Mouse (Mus musculus) embryonic stem cell, embryonic (primary cell): ENCODE data around the gene Gm49721.
"Not testable (repeated sequence)": the region's sequence is repeated elsewhere in the genome, so short reads cannot be mapped to it uniquely, and the experiment has no call there.

Experiments
- CTCF ChIA-PET, 4 experiments: fragments of 300-600 bp in 2 of 4; fragments of 350-600 bp in 2 of 4; sonication (Branson Sonifier 250); formaldehyde crosslinking; loops; one replicate each; lab custom pipeline; 2022; ENCODE audit warnings: inconsistent platforms in 2 of 4; lab: Charles Lee
- POLR2A ChIA-PET, 4 experiments: fragments of 300-600 bp in 2 of 4; fragments of 350-600 bp in 2 of 4; sonication (Branson Sonifier 250); formaldehyde crosslinking; loops; one replicate each; lab custom pipeline; 2022; ENCODE audit warnings: antibody characterized with exemption in 4 of 4, inconsistent platforms in 1 of 4; lab: Charles Lee

The Gm49721 gene

DNA sequence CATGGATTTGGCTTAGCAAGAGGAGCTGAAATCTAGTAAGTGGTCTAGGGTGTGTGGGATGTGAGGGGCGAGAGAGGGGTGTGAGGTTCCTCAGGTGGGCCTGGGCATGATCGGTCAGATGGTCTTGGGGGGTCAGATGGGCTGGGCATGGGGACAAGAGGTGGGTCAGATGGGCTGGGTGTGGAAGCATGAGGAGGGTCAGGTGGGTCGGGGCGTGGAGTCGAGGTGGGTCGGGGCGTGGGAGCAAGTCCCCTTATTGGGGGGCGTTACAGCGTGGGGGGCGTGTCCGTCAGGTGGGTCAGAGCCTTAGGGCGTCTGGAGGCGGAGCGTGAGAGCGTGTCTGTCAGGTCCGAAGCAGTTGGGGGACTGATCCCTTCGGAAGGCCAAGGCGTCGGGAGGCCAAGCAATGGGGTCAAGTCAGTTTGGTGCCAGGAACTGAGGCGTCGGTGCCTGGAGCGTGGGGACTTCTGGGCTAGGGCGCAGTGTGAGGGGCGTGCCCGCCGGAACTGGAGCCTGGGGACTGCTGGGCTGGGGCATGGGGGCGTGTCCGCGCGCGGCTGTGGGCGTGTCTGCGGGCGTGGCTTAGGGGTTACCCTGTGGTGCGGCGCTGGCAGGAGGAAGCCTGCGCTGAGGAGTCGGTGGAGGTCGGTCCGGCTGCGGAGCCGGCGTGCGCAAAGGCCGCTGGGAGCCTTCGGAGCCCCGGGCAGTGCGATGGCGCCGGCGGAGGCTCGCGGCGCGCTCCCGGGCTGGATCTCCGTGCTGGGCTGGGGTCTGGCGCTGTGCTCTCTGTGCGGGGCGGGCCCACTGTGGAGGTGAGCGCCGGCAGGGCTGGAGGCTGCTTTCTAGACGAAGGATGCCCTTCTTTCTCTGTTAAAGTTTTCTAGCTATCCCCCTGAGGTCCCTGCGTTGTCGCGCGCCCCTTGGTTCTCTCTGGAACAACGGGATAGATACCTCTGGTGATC is at the start of gene Gm49721:
Gene Gm49721, plus strand, starts transcription at position 618 of the 962 bp plus-strand sequence.
- POLR2A ChIA-PET: interaction anchor here in 2 of 4 experiments (0.6 to 0.7 kb wide), 3 partner anchors 227 to 1301 kb away, joined by 3 to 4 read pairs (median 3); no protein-coding TSS in a partner anchor
- CTCF ChIA-PET: not testable (repeated sequence)

DNA sequence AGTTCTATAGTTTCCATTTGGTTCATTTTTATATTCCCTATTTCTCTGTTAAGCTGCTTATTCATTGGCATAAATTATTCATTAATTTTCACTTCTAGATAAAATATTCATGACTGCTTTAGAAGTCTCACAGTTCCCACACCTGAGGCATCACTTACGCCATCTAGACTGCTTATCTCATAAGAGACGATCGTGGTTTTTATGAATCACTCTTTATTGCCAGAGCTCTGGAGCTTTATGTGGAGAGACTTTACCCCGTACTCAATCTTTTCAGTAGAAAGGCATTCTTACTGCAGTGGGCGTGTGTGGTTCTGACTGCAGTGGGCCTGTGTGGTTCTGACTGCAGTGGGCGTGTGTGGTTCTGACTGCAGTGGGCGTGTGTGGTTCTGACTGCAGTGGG is 47.1 kb upstream of the Gm49721 start:
- POLR2A ChIA-PET, CTCF ChIA-PET: not testable (repeated sequence)

- POLR2A ChIA-PET, CTCF ChIA-PET: not testable (repeated sequence)
Observed at GRCm38 (mm10) chr17:6942560-6942959, 36.1 kb upstream of the Gm49721 start.

DNA sequence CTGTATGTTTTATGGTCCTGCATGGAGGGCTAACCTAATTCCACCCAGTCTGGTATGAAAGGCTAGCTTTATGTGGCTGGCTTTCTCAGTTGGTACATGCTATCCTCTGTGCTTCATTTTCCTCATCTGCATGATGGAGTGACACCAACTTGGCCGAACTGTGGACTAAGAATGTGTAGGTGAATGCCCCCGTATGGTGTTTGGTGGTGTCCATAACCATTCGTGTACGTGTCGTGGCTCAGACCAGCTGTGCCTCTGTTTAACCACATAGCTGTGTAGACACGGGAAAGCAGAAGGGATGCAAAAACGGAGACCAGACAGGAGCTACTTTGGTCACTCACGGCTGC is 31.1 kb upstream of the Gm49721 start:
- POLR2A ChIA-PET: interaction anchor here in 1 of 4 experiments (0.8 kb wide), 1 partner anchor 999 kb away, joined by 4 read pairs; no protein-coding TSS in a partner anchor
- CTCF ChIA-PET: not testable (repeated sequence)

- POLR2A ChIA-PET: interaction anchor here in 1 of 4 experiments (0.8 kb wide), 1 partner anchor 998 kb away, joined by 4 read pairs; no protein-coding TSS in a partner anchor
- CTCF ChIA-PET: not testable (repeated sequence)
Observed at GRCm38 (mm10) chr17:6947984-6948768, 30.5 kb upstream of the Gm49721 start, which contains the start of gene Rsph3b. Rsph3b (minus strand) TSS chr17:6948682.

DNA sequence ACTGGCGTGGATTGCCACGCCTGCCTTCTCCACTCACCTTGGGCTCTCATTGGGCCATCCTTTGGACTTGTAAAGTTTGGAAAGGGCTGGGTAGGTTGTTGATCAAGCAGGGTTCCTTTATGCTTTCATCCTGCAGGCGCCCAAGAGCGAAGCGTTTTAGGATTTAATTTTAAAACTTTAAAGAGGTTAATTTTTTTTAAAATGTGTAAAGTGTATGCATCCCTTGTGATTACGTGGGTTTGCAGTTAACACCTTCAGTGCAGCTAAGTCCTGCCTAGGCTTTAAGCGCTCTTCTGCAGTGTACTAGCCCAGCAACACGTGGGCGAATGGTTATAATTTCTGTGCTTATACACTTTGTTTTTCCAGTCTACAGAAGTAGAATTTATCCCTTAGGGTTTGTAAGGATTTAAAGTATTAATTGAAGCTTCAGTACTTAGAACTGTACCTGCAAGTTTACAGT is 29.9 kb upstream of the Gm49721 start:
- POLR2A ChIA-PET: interaction anchor here in 1 of 4 experiments (0.6 kb wide), 1 partner anchor 996 kb away, joined by 4 read pairs; no protein-coding TSS in a partner anchor
- CTCF ChIA-PET: not testable (repeated sequence)

DNA sequence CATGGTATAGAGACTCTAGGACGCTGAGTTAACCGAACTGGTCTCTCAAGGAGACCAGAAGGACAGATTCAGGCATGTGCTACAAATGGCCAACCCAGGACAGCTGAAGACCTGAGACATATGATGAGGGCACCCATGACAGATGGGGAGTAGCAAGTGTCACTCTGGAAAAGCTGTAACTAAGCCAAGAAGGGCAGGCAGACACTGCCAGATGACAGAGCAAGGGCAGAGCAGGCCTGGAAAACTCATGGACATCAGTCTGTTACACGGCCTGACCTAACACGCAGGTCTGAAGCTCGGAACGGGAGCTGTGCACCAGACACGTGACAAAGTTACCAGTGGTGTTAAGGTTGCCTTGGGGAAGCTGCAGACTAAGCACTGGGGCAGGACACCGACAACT is 19.8 kb upstream of the Gm49721 start:
- POLR2A ChIA-PET, CTCF ChIA-PET: not testable (repeated sequence)

- CTCF ChIA-PET, POLR2A ChIA-PET: not testable (repeated sequence)
Observed at GRCm38 (mm10) chr17:6959543-6960259, 19.0 kb upstream of the Gm49721 start.

GRCm38 (mm10) chr17:6960349-6960748 is 18.4 kb upstream of the Gm49721 start:
- POLR2A ChIA-PET, CTCF ChIA-PET: not testable (repeated sequence)

- POLR2A ChIA-PET, CTCF ChIA-PET: not testable (repeated sequence)
Observed at GRCm38 (mm10) chr17:6960776-6961175, 17.9 kb upstream of the Gm49721 start, which contains the start of gene Tagap1. Tagap1 (minus strand) TSS chr17:6961156.

- CTCF ChIA-PET, POLR2A ChIA-PET: not testable (repeated sequence)
Observed at GRCm38 (mm10) chr17:6961181-6962000, 17.3 kb upstream of the Gm49721 start.

DNA sequence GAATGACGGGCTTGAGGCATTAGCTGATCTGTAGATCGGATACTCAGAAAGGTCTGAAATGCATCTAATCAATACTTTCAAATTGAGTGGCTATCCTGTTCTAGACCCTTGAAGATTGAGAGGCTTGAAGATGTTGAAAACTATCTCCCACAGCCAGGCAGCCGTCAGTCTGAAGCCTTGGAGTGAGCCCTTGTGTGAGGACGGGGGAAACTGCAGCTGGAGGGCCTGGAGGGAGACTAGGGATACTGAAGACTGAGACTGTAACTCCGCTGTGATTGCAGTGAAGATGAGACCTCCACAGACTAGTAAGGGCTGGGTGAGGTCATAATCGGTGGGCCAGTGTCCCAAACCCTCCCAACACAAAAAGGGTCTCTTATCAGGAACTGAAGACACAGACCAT is 16.4 kb upstream of the Gm49721 start:
- CTCF ChIA-PET: not testable (repeated sequence)
- POLR2A ChIA-PET: interaction anchor here in 1 of 4 experiments (1.3 kb wide), 1 partner anchor 1201 kb away, joined by 4 read pairs; no protein-coding TSS in a partner anchor

- POLR2A ChIA-PET: interaction anchor here in 1 of 4 experiments (1.3 kb wide), 1 partner anchor 1200 kb away, joined by 4 read pairs; no protein-coding TSS in a partner anchor
- CTCF ChIA-PET: not testable (repeated sequence)
Observed at GRCm38 (mm10) chr17:6962936-6963335, 15.8 kb upstream of the Gm49721 start.

GRCm38 (mm10) chr17:6965364-6965763 is 13.3 kb upstream of the Gm49721 start:
- POLR2A ChIA-PET, CTCF ChIA-PET: not testable (repeated sequence)

DNA sequence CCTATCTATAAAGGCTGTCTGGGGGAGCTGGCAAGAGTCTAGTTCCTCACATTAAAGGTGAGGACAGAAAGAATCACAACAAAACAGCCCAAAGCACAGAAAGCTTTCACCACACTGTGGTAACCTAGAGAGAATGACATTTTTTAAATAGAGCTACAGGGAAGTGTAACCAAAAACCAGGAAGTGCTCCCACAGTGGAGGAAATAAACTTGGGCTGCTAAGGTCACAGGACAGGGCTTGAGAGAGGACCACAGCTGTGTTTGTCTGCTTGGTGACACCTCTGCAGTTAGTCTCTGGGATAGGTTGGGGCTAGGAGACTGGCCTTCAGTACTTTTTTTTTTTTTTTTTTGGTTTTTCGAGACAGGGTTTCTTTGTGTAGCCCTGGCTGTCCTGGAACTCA is 11.0 kb upstream of the Gm49721 start:
- CTCF ChIA-PET, POLR2A ChIA-PET: not testable (repeated sequence)

GRCm38 (mm10) chr17:6970334-6970733 is 8.4 kb upstream of the Gm49721 start, which contains the start of gene Rnaset2b:
Rnaset2b (plus strand) TSS chr17:6970634.
- POLR2A ChIA-PET, CTCF ChIA-PET: not testable (repeated sequence)

GRCm38 (mm10) chr17:6971238-6971637 is 7.5 kb upstream of the Gm49721 start:
- POLR2A ChIA-PET, CTCF ChIA-PET: not testable (repeated sequence)

DNA sequence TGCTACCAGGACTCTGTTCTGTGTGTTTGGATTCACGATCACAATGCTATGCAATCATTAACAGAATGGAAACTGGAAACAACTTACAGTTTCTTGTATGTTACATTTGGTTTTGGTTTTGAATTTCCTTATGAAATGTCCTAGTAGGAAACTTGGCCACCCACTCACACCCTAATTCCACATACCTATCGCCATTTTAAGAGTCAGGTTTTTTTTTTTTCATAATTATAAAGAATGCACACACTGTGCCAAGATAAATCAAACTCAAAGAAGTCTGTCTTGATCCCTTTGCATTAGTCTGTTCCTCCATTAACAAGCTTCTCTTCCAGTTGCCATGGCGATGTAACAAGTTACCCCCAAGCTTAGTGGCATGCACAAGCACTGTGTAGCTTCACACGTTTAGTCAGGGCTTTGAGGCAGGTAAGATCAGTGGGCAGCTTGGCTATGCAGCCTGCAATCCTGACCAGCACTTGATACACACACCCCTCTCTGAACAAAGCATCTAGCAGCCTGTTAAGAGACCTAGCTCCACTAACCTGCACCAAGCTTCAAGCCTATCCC is 5.8 kb upstream of the Gm49721 start:
- POLR2A ChIA-PET, CTCF ChIA-PET: not testable (repeated sequence)
